Mouse (Mus musculus) embryonic facial prominence, embryonic 11.5 days (tissue): Measurements from ENCODE around the gene Ubp1. TPM values are rescaled to one million over a fixed set of nuclear protein-coding genes. Genes with fewer than 3 reads are reported as not detected.

Experiments
- ATAC-seq: fragments of 200-750 bp; cut with Nextera tagmentation; replicated peaks from 2 replicates; pipeline ENCODE4 v1.8.0; 2017; ENCODE audit warnings: low read depth; ENCODE audit not compliant: insufficient number of reproducible peaks, low FRiP score, low TSS enrichment
- DNase-seq: peaks from one replicate; pipeline ENCODE4 v3.0.0-alpha.2; 2015; ENCODE audit warnings: low spot score
- H3K27ac ChIP-seq: fragments of 300-500 bp; sonication (generic); replicated peaks from 2 replicates; pipeline ENCODE4 v1.5.1; 2014; ENCODE audit warnings: mild to moderate bottlenecking, low read depth, low read length, control low read depth
- H3K27me3 ChIP-seq: fragments of 300-500 bp; sonication (generic); 2 replicates; pipeline ENCODE4 v1.6.1; 2014; ENCODE audit warnings: mild to moderate bottlenecking, low read length, moderate library complexity, mixed read lengths; ENCODE audit not compliant: control insufficient read depth, insufficient read depth
- H3K36me3 ChIP-seq: fragments of 300-500 bp; sonication (generic); replicated peaks from 2 replicates; pipeline ENCODE4 v1.6.1; 2014; ENCODE audit warnings: low read depth, mild to moderate bottlenecking, low read length, moderate library complexity, mixed read lengths; ENCODE audit not compliant: control insufficient read depth, insufficient read depth
- H3K4me1 ChIP-seq: fragments of 300-500 bp; sonication (generic); 2 replicates; pipeline ENCODE4 v1.6.1; 2014; ENCODE audit warnings: low read length, mixed read lengths; ENCODE audit not compliant: control insufficient read depth, insufficient read depth
- H3K4me2 ChIP-seq: fragments of 300-500 bp; sonication (generic); 2 replicates; pipeline ENCODE4 v1.6.1; 2014; ENCODE audit warnings: low read depth, mild to moderate bottlenecking, control low read depth, low read length, moderate library complexity
- H3K4me3 ChIP-seq: fragments of 300-500 bp; sonication (generic); 2 replicates; pipeline ENCODE4 v1.5.1; 2014; ENCODE audit warnings: low read depth, low read length, control low read depth
- H3K9ac ChIP-seq: fragments of 300-500 bp; sonication (generic); replicated peaks from 2 replicates; pipeline ENCODE4 v1.6.1; 2014; ENCODE audit warnings: mild to moderate bottlenecking, control low read depth, low read length
- H3K9me3 ChIP-seq: fragments of 300-500 bp; sonication (generic); replicated peaks from 2 replicates; pipeline ENCODE4 v1.6.1; 2016; ENCODE audit warnings: mild to moderate bottlenecking, low read length, inconsistent platforms, mixed read lengths; ENCODE audit not compliant: control insufficient read depth
- WGBS: fragments of 180-500 bp; shearing (Covaris S2); extraction: QIAGEN DNeasy Blood & Tissue Kit; methylation state at CpG from one replicate; pipeline ENCODE4 v1.1.7; 2014; 5-methylcytosine and 5-hydroxymethylcytosine counted together
- polyA plus RNA-seq: library from polyadenylated mRNA; unstranded; fragments of >200 nt; fragmentation: Nextera tagmentation; extraction: Ambion mirVana; gene quantifications from 2 replicates; pipeline ENCODE4 v1.2.1, GENCODE M21; 2014

The Ubp1 gene
- polyA plus RNA-seq, 1 experiment from 2014 or later, result 43.2 TPM

DNA sequence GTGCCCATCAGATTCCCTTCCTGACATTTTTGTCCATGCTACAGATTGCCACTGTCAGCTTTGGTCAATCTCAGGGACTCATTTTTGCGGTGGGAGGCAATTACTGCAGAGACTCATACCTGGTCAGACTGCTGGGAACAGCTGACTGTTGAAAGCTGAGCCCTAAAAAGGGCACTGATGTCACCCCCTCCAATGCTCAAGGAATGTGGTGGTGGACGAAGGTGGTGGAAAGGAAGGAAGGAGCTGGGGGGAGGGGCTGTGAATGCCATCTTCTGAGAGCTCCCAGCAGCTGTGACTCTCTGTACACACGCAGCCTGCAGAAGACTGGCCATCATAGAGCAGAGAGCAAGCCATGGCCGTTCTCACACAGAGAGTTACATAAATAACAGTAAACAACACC lies 91.4 kb downstream of the Ubp1 start:
- H3K9ac ChIP-seq, result no peak overlapping the region
- no peaks in the 10 kb centered on the region for H3K36me3 ChIP-seq
- no peaks in the 10 kb centered on the region; the same call in 1 of the 2 replicates for H3K4me1 ChIP-seq
- WGBS, result 45% methylated on average over 4 of the region's 4 CpGs
- no peak overlapping the region for H3K4me2 ChIP-seq
- H3K4me3 ChIP-seq, result no peak overlapping the region
- no peak for DNase-seq
- no peak overlapping the region for H3K27ac ChIP-seq
- H3K9me3 ChIP-seq, result no peaks in the 10 kb centered on the region
- ATAC-seq, result no peak
- H3K27me3 ChIP-seq, result no peaks in the 10 kb centered on the region; the same call in 1 of the 2 replicates

GRCm38 (mm10) chr9:114025182-114025581 lies 94.4 kb downstream of the Ubp1 start:
- DNase-seq, result no peak
- no peak overlapping the region for H3K9ac ChIP-seq
- no peak overlapping the region for H3K4me3 ChIP-seq

DNA sequence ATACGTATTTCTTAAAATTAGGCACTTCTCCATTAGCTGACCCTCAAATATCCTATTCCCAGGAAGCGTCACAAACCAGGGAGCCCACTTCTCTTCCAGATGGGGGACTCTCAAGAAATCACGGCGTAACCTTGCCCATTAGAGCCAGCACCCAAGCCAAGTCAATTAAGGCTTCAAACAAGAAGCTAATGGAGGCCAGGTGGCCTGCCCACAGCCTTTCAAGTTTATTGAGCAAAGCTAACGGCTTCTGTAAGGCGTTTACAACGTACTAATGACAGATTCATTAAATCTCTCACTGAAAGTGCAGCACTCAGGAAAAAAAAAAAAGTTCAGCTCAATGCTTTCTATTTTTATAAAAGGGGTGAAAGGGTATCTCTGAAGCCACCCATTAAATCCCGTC lies 95.1 kb downstream of the Ubp1 start:
- WGBS, result 13% methylated on average over 8 of the region's 8 CpGs
- ATAC-seq (no peak), DNase-seq (peak; percentile 18)
- no peaks in the 10 kb centered on the region for H3K9me3 ChIP-seq
- peak overlapping the region; percentile 70 for H3K4me3 ChIP-seq
- H3K27ac ChIP-seq, result no peak overlapping the region
- no peak overlapping the region; the same call in 1 of the 2 replicates for H3K9ac ChIP-seq
- H3K4me1 ChIP-seq, result no peaks in the 10 kb centered on the region; the same call in 1 of the 2 replicates
- H3K36me3 ChIP-seq, result no peaks in the 10 kb centered on the region
- no peaks in the 10 kb centered on the region; the same call in 1 of the 2 replicates for H3K27me3 ChIP-seq
- H3K4me2 ChIP-seq, result peak overlapping the region; percentile 64

More at GRCm38 (mm10) chr9:114025182-114025581, 94.4 kb downstream of the Ubp1 start:
- Histone ChIP-seq H3K36me3 (no peaks in the 10 kb centered on the region), H3K4me2 (no peak overlapping the region; the same call in 1 of the 2 replicates), H3K9me3 (no peaks in the 10 kb centered on the region), H3K27ac (no peak overlapping the region), H3K27me3 (no peaks in the 10 kb centered on the region; the same call in 1 of the 2 replicates), H3K4me1 (no peaks in the 10 kb centered on the region; the same call in 1 of the 2 replicates)
- WGBS, result 50% methylated on average over 9 of the region's 9 CpGs
- no peak for ATAC-seq

GRCm38 (mm10) chr9:114026261-114026934 lies 95.7 kb downstream of the Ubp1 start:
- Histone ChIP-seq H3K4me3 (peak overlapping the region; percentile 70), H3K9ac (peak overlapping the region; percentile 68), H3K4me2 (peak overlapping the region; percentile 64), H3K9me3 (no peaks in the 10 kb centered on the region), H3K4me1 (no peaks in the 10 kb centered on the region; the same call in 1 of the 2 replicates), H3K27ac (no peak overlapping the region), H3K36me3 (no peaks in the 10 kb centered on the region), H3K27me3 (no peaks in the 10 kb centered on the region; the same call in 1 of the 2 replicates)
- WGBS, result under 1% methylated on average over 52 of the region's 52 CpGs
- DNase-seq (peak; percentile 94), ATAC-seq (peak; percentile 95)

Other genes with a start within 250 kb of the Ubp1 start
- 46.1 and 51.4 TPM in 2 replicates for gene Pdcd6ip, start 222.7 kb upstream of the Ubp1 start, polyA plus RNA-seq
- 30.2 and 34.2 TPM in 2 replicates for gene Clasp2, start 189.5 kb upstream of the Ubp1 start, polyA plus RNA-seq
- gene Fbxl2, start 115.3 kb downstream of the Ubp1 start, polyA plus RNA-seq, result 7.3 and 8.1 TPM in 2 replicates
- 0.81 and 1.2 TPM in 2 replicates for gene Susd5, start 126.2 kb downstream of the Ubp1 start, polyA plus RNA-seq